Mouse (Mus musculus) heart, embryonic 11.5 days (tissue): Measurements from ENCODE around the gene Mog. TPM values are rescaled to one million over a fixed set of nuclear protein-coding genes. Genes with fewer than 3 reads are reported as not detected.
A peak's percentile ranks its signal among the peaks of the same experiment; 100 is the strongest.

Source experiments
- ATAC-seq: fragments of 200-750 bp; cut with Nextera tagmentation; replicated peaks from 2 replicates; pipeline ENCODE4 v1.8.0; 2017; ENCODE audit warnings: moderate library complexity; ENCODE audit not compliant: insufficient number of reproducible peaks, low FRiP score, low TSS enrichment
- H3K27ac ChIP-seq: fragments of 300-500 bp; sonication (generic); 2 replicates; pipeline ENCODE4 v1.5.1; 2014; ENCODE audit warnings: mild to moderate bottlenecking, low read depth, low read length
- H3K27me3 ChIP-seq: fragments of 300-500 bp; sonication (generic); 2 replicates; pipeline ENCODE4 v1.6.1; 2014; ENCODE audit warnings: mild to moderate bottlenecking, low read length, mixed read lengths; ENCODE audit not compliant: control insufficient read depth, insufficient read depth
- H3K36me3 ChIP-seq: fragments of 300-500 bp; sonication (generic); 2 replicates; pipeline ENCODE4 v1.6.1; 2014; ENCODE audit warnings: mild to moderate bottlenecking, low read length, moderate library complexity, mixed read lengths; ENCODE audit not compliant: control insufficient read depth, insufficient read depth
- H3K4me1 ChIP-seq: fragments of 300-500 bp; sonication (generic); 2 replicates; pipeline ENCODE4 v1.6.1; 2014; ENCODE audit warnings: low read length; ENCODE audit not compliant: control insufficient read depth, insufficient read depth
- H3K4me2 ChIP-seq: fragments of 300-500 bp; sonication (generic); 2 replicates; pipeline ENCODE4 v1.6.1; 2014; ENCODE audit warnings: mild to moderate bottlenecking, moderate library complexity
- H3K4me3 ChIP-seq: fragments of 300-500 bp; sonication (generic); 2 replicates; pipeline ENCODE4 v1.5.1; 2014; ENCODE audit warnings: low read depth, low read length
- H3K9ac ChIP-seq: fragments of 300-500 bp; sonication (generic); 2 replicates; pipeline ENCODE4 v1.6.1; 2014; ENCODE audit warnings: mild to moderate bottlenecking, low read depth, low read length, moderate library complexity
- H3K9me3 ChIP-seq: fragments of 300-500 bp; sonication (generic); replicated peaks from 2 replicates; pipeline ENCODE4 v1.6.1; 2016; ENCODE audit warnings: low read length; ENCODE audit not compliant: control insufficient read depth
- WGBS: fragments of 180-500 bp; shearing (Covaris S2); extraction: QIAGEN DNeasy Blood & Tissue Kit; methylation state at CpG from one replicate; pipeline ENCODE4 v1.1.7; 2014; ENCODE audit not compliant: insufficient replicate concordance; 5-methylcytosine and 5-hydroxymethylcytosine counted together
- polyA plus RNA-seq: library from polyadenylated mRNA; unstranded; fragments of >200 nt; fragmentation: Nextera tagmentation; extraction: Ambion mirVana; gene quantifications from 2 replicates; pipeline ENCODE4 v1.2.1, GENCODE M21; 2014

Gene Mog
- polyA plus RNA-seq, 1 experiment from 2014 or later, result not detected

GRCm38 (mm10) chr17:37062101-37062641 is 39.0 kb upstream of the Mog start:
- no peak overlapping the region for H3K27ac ChIP-seq
- H3K27me3 ChIP-seq, result no peaks in the 10 kb centered on the region
- H3K4me1 ChIP-seq, result no peaks in the 10 kb centered on the region
- H3K9me3 ChIP-seq, result no peaks in the 10 kb centered on the region
- H3K9ac ChIP-seq, result no peak overlapping the region
- 85% methylated on average over 10 of the region's 10 CpGs for WGBS
- H3K36me3 ChIP-seq, result peaks cover 19% of the 10 kb centered on the region
- H3K4me2 ChIP-seq, result no peak overlapping the region
- ATAC-seq, result no peak
- H3K4me3 ChIP-seq, result no peak overlapping the region

- H3K4me3 ChIP-seq, result no peak overlapping the region
- ATAC-seq, result no peak
- no peak overlapping the region for H3K9ac ChIP-seq
- H3K27ac ChIP-seq, result no peak overlapping the region
- peaks cover 18% of the 10 kb centered on the region for H3K36me3 ChIP-seq
- no peaks in the 10 kb centered on the region for H3K27me3 ChIP-seq
- H3K4me1 ChIP-seq, result no peaks in the 10 kb centered on the region
- WGBS, result 83% methylated on average over 3 of the region's 3 CpGs
- H3K4me2 ChIP-seq, result no peak overlapping the region
- H3K9me3 ChIP-seq, result no peaks in the 10 kb centered on the region
Measured at GRCm38 (mm10) chr17:37061435-37061834, 38.2 kb upstream of the Mog start.

GRCm38 (mm10) chr17:37056957-37057356 is 33.8 kb upstream of the Mog start:
- H3K4me1 ChIP-seq, result no peaks in the 10 kb centered on the region
- WGBS, result 92% methylated on average over 6 of the region's 6 CpGs
- H3K4me3 ChIP-seq, result no peak overlapping the region
- no peaks in the 10 kb centered on the region for H3K9me3 ChIP-seq
- H3K27me3 ChIP-seq, result no peaks in the 10 kb centered on the region
- H3K4me2 ChIP-seq, result no peak overlapping the region
- no peak for ATAC-seq
- no peak overlapping the region for H3K9ac ChIP-seq
- H3K36me3 ChIP-seq, result peaks cover 2% of the 10 kb centered on the region; the same call in 1 of the 2 replicates
- H3K27ac ChIP-seq, result no peak overlapping the region

- Histone ChIP-seq H3K9me3 (no peaks in the 10 kb centered on the region), H3K4me1 (peaks cover 14% of the 10 kb centered on the region), H3K4me2 (no peak overlapping the region), H3K27me3 (peaks cover 15% of the 10 kb centered on the region), H3K36me3 (no peaks in the 10 kb centered on the region), H3K27ac (no peak overlapping the region), H3K4me3 (no peak overlapping the region), H3K9ac (no peak overlapping the region)
- 59% methylated on average over 4 of the region's 4 CpGs for WGBS
- no peak for ATAC-seq
Measured at GRCm38 (mm10) chr17:37051745-37052144, 28.5 kb upstream of the Mog start.

GRCm38 (mm10) chr17:37050876-37051275 is 27.7 kb upstream of the Mog start:
- 2% methylated on average over 27 of the region's 27 CpGs for WGBS

GRCm38 (mm10) chr17:37050399-37050798 is 27.2 kb upstream of the Mog start:
- Histone ChIP-seq H3K4me3 (peak overlapping the region; percentile 62), H3K4me2 (peak overlapping the region; percentile 96), H3K27me3 (peaks cover 15% of the 10 kb centered on the region), H3K4me1 (peaks cover 15% of the 10 kb centered on the region), H3K27ac (no peak overlapping the region), H3K9me3 (no peaks in the 10 kb centered on the region), H3K9ac (peak overlapping the region; percentile 73), H3K36me3 (no peaks in the 10 kb centered on the region)
- 1% methylated on average over 22 of the region's 22 CpGs for WGBS
- peak; percentile 28 for ATAC-seq

More at GRCm38 (mm10) chr17:37050876-37051275, 27.7 kb upstream of the Mog start:
- peaks cover 15% of the 10 kb centered on the region for H3K4me1 ChIP-seq
- no peak overlapping the region for H3K27ac ChIP-seq
- no peaks in the 10 kb centered on the region for H3K36me3 ChIP-seq
- H3K4me3 ChIP-seq, result peak overlapping the region; percentile 62
- ATAC-seq, result peak; percentile 12; the same call in 1 of the 2 replicates
- peak overlapping the region; percentile 73 for H3K9ac ChIP-seq
- H3K27me3 ChIP-seq, result peaks cover 15% of the 10 kb centered on the region
- no peaks in the 10 kb centered on the region for H3K9me3 ChIP-seq
- H3K4me2 ChIP-seq, result peak overlapping the region; percentile 96

GRCm38 (mm10) chr17:37049570-37050310 is 26.5 kb upstream of the Mog start:
- H3K9ac ChIP-seq, result peak overlapping the region; percentile 43; the same call in 1 of the 2 replicates
- ATAC-seq, result no peak
- H3K27ac ChIP-seq, result no peak overlapping the region
- H3K9me3 ChIP-seq, result no peaks in the 10 kb centered on the region
- H3K4me2 ChIP-seq, result peak overlapping the region; percentile 96
- WGBS, result 3% methylated on average over 39 of the region's 39 CpGs
- H3K27me3 ChIP-seq, result peaks cover 15% of the 10 kb centered on the region
- peaks cover 15% of the 10 kb centered on the region for H3K4me1 ChIP-seq
- H3K4me3 ChIP-seq, result peak overlapping the region; percentile 62
- no peaks in the 10 kb centered on the region for H3K36me3 ChIP-seq

GRCm38 (mm10) chr17:37048383-37048782 is 25.2 kb upstream of the Mog start:
- Histone ChIP-seq H3K4me3 (no peak overlapping the region), H3K27ac (no peak overlapping the region), H3K27me3 (peaks cover 15% of the 10 kb centered on the region), H3K9me3 (no peaks in the 10 kb centered on the region), H3K4me2 (no peak overlapping the region), H3K9ac (no peak overlapping the region), H3K4me1 (peaks cover 15% of the 10 kb centered on the region), H3K36me3 (no peaks in the 10 kb centered on the region)
- WGBS, result 59% methylated on average over 7 of the region's 7 CpGs
- ATAC-seq, result no peak
